Mouse (Mus musculus): ENCODE data around the gene Ptgfr. TPM values are rescaled to one million over a fixed set of nuclear protein-coding genes. Genes with fewer than 3 reads are reported as not detected.
A peak's percentile ranks its signal among the peaks of the same experiment; 100 is the strongest.

The Ptgfr gene
- 0.91 and 1.5 TPM in 2 replicates for polyA plus RNA-seq (2016; fragmentation: Nextera tagmentation; extraction: Ambion mirVana)

- no peaks in the 10 kb centered on the region for H3K36me3 ChIP-seq
- peak within 1 kb of the TSS; percentile 50 for H3K4me3 ChIP-seq
- ATAC-seq (ENCODE audit: low FRiP score), result peak; percentile 88
- WGBS, result under 1% methylated on average over 30 of the region's 30 CpGs
- H3K27me3 ChIP-seq, result peaks cover 23% of the 10 kb centered on the region
- peak within 1 kb of the TSS; percentile 50 for H3K9ac ChIP-seq
- H3K4me1 ChIP-seq, result peaks cover 13% of the 10 kb centered on the region
- H3K4me2 ChIP-seq (replicated peaks), result peak within 1 kb of the TSS; percentile 93
- no peak within 1 kb of the TSS for H3K27ac ChIP-seq
- no peaks in the 10 kb centered on the region for H3K9me3 ChIP-seq (replicated peaks)
Measured at GRCm38 (mm10) chr3:151836871-151837680, at the start of gene Ptgfr. TSS of gene Ptgfr (minus strand) at chr3:151837630.

- no peak overlapping the region for H3K4me2 ChIP-seq (replicated peaks)
- H3K27me3 ChIP-seq, result no peaks in the 10 kb centered on the region
- H3K9ac ChIP-seq, result no peak overlapping the region
- H3K27ac ChIP-seq, result no peak overlapping the region
- no peaks in the 10 kb centered on the region for H3K9me3 ChIP-seq (replicated peaks)
- ATAC-seq (ENCODE audit: low FRiP score), result no peak
- no peaks in the 10 kb centered on the region for H3K36me3 ChIP-seq
- H3K4me3 ChIP-seq, result no peak overlapping the region
- 62% methylated on average over 5 of the region's 5 CpGs for WGBS
- no peaks in the 10 kb centered on the region for H3K4me1 ChIP-seq
Measured at GRCm38 (mm10) chr3:151883881-151884280, 46.5 kb upstream of the Ptgfr start.

- no peak overlapping the region for H3K27ac ChIP-seq
- H3K4me3 ChIP-seq, result no peak overlapping the region
- 68% methylated on average over 2 of the region's 2 CpGs for whole genome bisulfite sequencing
- no peaks in the 10 kb centered on the region for H3K4me1 ChIP-seq
- no peak overlapping the region for H3K9ac ChIP-seq
- ATAC-seq (ENCODE audit: low FRiP score), result no peak
- no peaks in the 10 kb centered on the region for H3K36me3 ChIP-seq
- H3K9me3 ChIP-seq (replicated peaks), result no peaks in the 10 kb centered on the region
- H3K27me3 ChIP-seq, result no peaks in the 10 kb centered on the region
- H3K4me2 ChIP-seq (replicated peaks), result no peak overlapping the region
Measured at GRCm38 (mm10) chr3:151879981-151880380, 42.6 kb upstream of the Ptgfr start.

GRCm38 (mm10) chr3:151868970-151869369 is 31.5 kb upstream of the Ptgfr start:
- Histone ChIP-seq H3K9ac (no peak overlapping the region), H3K9me3 (replicated peaks) (no peaks in the 10 kb centered on the region), H3K27ac (no peak overlapping the region), H3K4me3 (no peak overlapping the region), H3K4me2 (replicated peaks) (no peak overlapping the region), H3K27me3 (no peaks in the 10 kb centered on the region), H3K4me1 (no peaks in the 10 kb centered on the region), H3K36me3 (no peaks in the 10 kb centered on the region)
- no peak for ATAC-seq (ENCODE audit: low FRiP score)

- Histone ChIP-seq H3K9ac (no peak overlapping the region), H3K36me3 (no peaks in the 10 kb centered on the region), H3K27ac (no peak overlapping the region), H3K4me1 (no peaks in the 10 kb centered on the region), H3K4me2 (replicated peaks) (no peak overlapping the region), H3K27me3 (no peaks in the 10 kb centered on the region), H3K4me3 (no peak overlapping the region), H3K9me3 (replicated peaks) (no peaks in the 10 kb centered on the region)
- no peak for ATAC-seq (ENCODE audit: low FRiP score)
- WGBS, result 97% methylated on average over 1 of the region's 1 CpGs
Measured at GRCm38 (mm10) chr3:151851344-151851743, 13.9 kb upstream of the Ptgfr start.

- H3K4me3 ChIP-seq, result no peak overlapping the region
- no peak for ATAC-seq (ENCODE audit: low FRiP score)
- H3K9me3 ChIP-seq (replicated peaks), result no peaks in the 10 kb centered on the region
- H3K9ac ChIP-seq, result no peak overlapping the region
- H3K4me1 ChIP-seq, result no peaks in the 10 kb centered on the region
- H3K27ac ChIP-seq, result no peak overlapping the region
- no peak overlapping the region for H3K4me2 ChIP-seq (replicated peaks)
- H3K36me3 ChIP-seq, result no peaks in the 10 kb centered on the region
- WGBS, result 71% methylated on average over 1 of the region's 1 CpGs
- no peaks in the 10 kb centered on the region for H3K27me3 ChIP-seq
Measured at GRCm38 (mm10) chr3:151850621-151851020, 13.2 kb upstream of the Ptgfr start.

- Histone ChIP-seq H3K4me1 (no peaks in the 10 kb centered on the region), H3K36me3 (no peaks in the 10 kb centered on the region), H3K4me3 (no peak overlapping the region), H3K27me3 (no peaks in the 10 kb centered on the region), H3K27ac (no peak overlapping the region), H3K4me2 (replicated peaks) (no peak overlapping the region), H3K9me3 (replicated peaks) (no peaks in the 10 kb centered on the region), H3K9ac (no peak overlapping the region)
- WGBS, result 85% methylated on average over 7 of the region's 7 CpGs
- ATAC-seq (ENCODE audit: low FRiP score), result no peak
Measured at GRCm38 (mm10) chr3:151846292-151846691, 8.9 kb upstream of the Ptgfr start.

GRCm38 (mm10) chr3:151844361-151845154 is 7.1 kb upstream of the Ptgfr start:
- Histone ChIP-seq H3K4me1 (no peaks in the 10 kb centered on the region), H3K4me3 (no peak overlapping the region), H3K4me2 (replicated peaks) (no peak overlapping the region), H3K9me3 (replicated peaks) (no peaks in the 10 kb centered on the region), H3K9ac (no peak overlapping the region), H3K36me3 (no peaks in the 10 kb centered on the region), H3K27ac (no peak overlapping the region), H3K27me3 (no peaks in the 10 kb centered on the region)
- 69% methylated on average over 5 of the region's 5 CpGs for WGBS
- no peak for ATAC-seq (ENCODE audit: low FRiP score)

- H3K4me3 ChIP-seq, result no peak overlapping the region
- H3K9me3 ChIP-seq (replicated peaks), result no peaks in the 10 kb centered on the region
- H3K4me2 ChIP-seq (replicated peaks), result no peak overlapping the region
- no peak overlapping the region for H3K9ac ChIP-seq
- ATAC-seq (ENCODE audit: low FRiP score), result no peak
- peaks cover 13% of the 10 kb centered on the region for H3K4me1 ChIP-seq
- 64% methylated on average over 3 of the region's 3 CpGs for WGBS
- no peaks in the 10 kb centered on the region for H3K36me3 ChIP-seq
- H3K27ac ChIP-seq, result no peak overlapping the region
- peaks cover 23% of the 10 kb centered on the region for H3K27me3 ChIP-seq
Measured at GRCm38 (mm10) chr3:151840688-151841087, 3.3 kb upstream of the Ptgfr start.

- H3K27ac ChIP-seq, result no peak overlapping the region
- no peak for ATAC-seq (ENCODE audit: low FRiP score)
Measured at GRCm38 (mm10) chr3:151838372-151838771, 942 bp upstream of the Ptgfr start.

GRCm38 (mm10) chr3:151837749-151838148 is 319 bp upstream of the Ptgfr start:
- Histone ChIP-seq H3K27ac (no peak overlapping the region), H3K27me3 (peaks cover 23% of the 10 kb centered on the region), H3K4me3 (peak overlapping the region; percentile 50), H3K9ac (no peak overlapping the region), H3K4me2 (replicated peaks) (peak overlapping the region; percentile 93), H3K4me1 (peaks cover 13% of the 10 kb centered on the region), H3K9me3 (replicated peaks) (no peaks in the 10 kb centered on the region), H3K36me3 (no peaks in the 10 kb centered on the region)
- ATAC-seq (ENCODE audit: low FRiP score), result no peak
- 42% methylated on average over 9 of the region's 9 CpGs for WGBS

More at GRCm38 (mm10) chr3:151838372-151838771, 942 bp upstream of the Ptgfr start:
- H3K9ac ChIP-seq, result no peak overlapping the region
- H3K4me1 ChIP-seq, result peaks cover 13% of the 10 kb centered on the region
- H3K4me2 ChIP-seq (replicated peaks), result no peak overlapping the region
- H3K36me3 ChIP-seq, result no peaks in the 10 kb centered on the region
- no peak overlapping the region for H3K4me3 ChIP-seq
- no peaks in the 10 kb centered on the region for H3K9me3 ChIP-seq (replicated peaks)
- peaks cover 23% of the 10 kb centered on the region for H3K27me3 ChIP-seq
- 62% methylated on average over 6 of the region's 6 CpGs for WGBS

- peaks cover 23% of the 10 kb centered on the region for H3K27me3 ChIP-seq
- H3K4me2 ChIP-seq (replicated peaks), result peak overlapping the region; percentile 93
- H3K27ac ChIP-seq, result no peak overlapping the region
- H3K9ac ChIP-seq, result no peak overlapping the region
- H3K9me3 ChIP-seq (replicated peaks), result no peaks in the 10 kb centered on the region
- H3K4me1 ChIP-seq, result peaks cover 13% of the 10 kb centered on the region
- 0 out of 2 replicates have a peak, but pooled peaks have one; percentile 4 for ATAC-seq (ENCODE audit: low FRiP score)
- peak overlapping the region; percentile 50 for H3K4me3 ChIP-seq
- WGBS, result 4% methylated on average over 5 of the region's 5 CpGs
- no peaks in the 10 kb centered on the region for H3K36me3 ChIP-seq
Measured at GRCm38 (mm10) chr3:151836451-151836850, 979 bp downstream of the Ptgfr start.

Measured in hindbrain, embryonic 12.5 days (tissue).